Mouse (Mus musculus): Measurements from ENCODE around the gene Zfp553.
A peak's percentile ranks its signal among the peaks of the same experiment; 100 is the strongest.

Zfp553 gene

GRCm38 (mm10) chr7:127271093-127271492 lies 38.2 kb downstream of the Zfp553 start:
- DNase-seq (ENCODE audit: low spot score), result no peak

- no peak for DNase-seq (ENCODE audit: low spot score)
Observed at GRCm38 (mm10) chr7:127272566-127272965, 39.7 kb downstream of the Zfp553 start.

- no peak for DNase-seq (ENCODE audit: low spot score)
Observed at GRCm38 (mm10) chr7:127273118-127273923, 40.5 kb downstream of the Zfp553 start.

- peak; percentile 93 for DNase-seq (ENCODE audit: low spot score)
Observed at GRCm38 (mm10) chr7:127273925-127274789, 41.3 kb downstream of the Zfp553 start, which contains the start of gene Sephs2. TSS of gene Sephs2 (minus strand) at chr7:127274055.

- no peak for DNase-seq (ENCODE audit: low spot score)
Observed at GRCm38 (mm10) chr7:127276519-127276961, 43.7 kb downstream of the Zfp553 start.

GRCm38 (mm10) chr7:127278311-127278710 lies 45.5 kb downstream of the Zfp553 start:
- no peak for DNase-seq (ENCODE audit: low spot score)

- no peak for DNase-seq (ENCODE audit: low spot score)
Observed at GRCm38 (mm10) chr7:127280092-127280491, 47.2 kb downstream of the Zfp553 start.

GRCm38 (mm10) chr7:127281114-127281513 lies 48.3 kb downstream of the Zfp553 start:
- DNase-seq (ENCODE audit: low spot score), result no peak

GRCm38 (mm10) chr7:127282190-127282589 lies 49.3 kb downstream of the Zfp553 start:
- DNase-seq (ENCODE audit: low spot score), result no peak

- no peak for DNase-seq (ENCODE audit: low spot score)
Observed at GRCm38 (mm10) chr7:127285154-127285553, 52.3 kb downstream of the Zfp553 start.

All from left cerebral cortex, adult 11 months (tissue).